Mouse (Mus musculus) testis, adult 2 months (tissue): ENCODE measurements around the gene Cuedc1. TPM values are rescaled to one million over a fixed set of nuclear protein-coding genes. Genes with fewer than 3 reads are reported as not detected.
A peak's percentile ranks its signal among the peaks of the same experiment; 100 is the strongest.

Experiments used
- H3K27ac ChIP-seq: fragments of 200-500 bp; 2 replicates; pipeline ENCODE4 v1.5.1; 2012; ENCODE audit warnings: low read depth, low read length; ENCODE audit not compliant: control insufficient read depth, insufficient read depth
- H3K27me3 ChIP-seq: fragments of 200-500 bp; 2 replicates; pipeline ENCODE4 v1.6.1; 2012; ENCODE audit warnings: mild to moderate bottlenecking, low read length, moderate library complexity; ENCODE audit not compliant: control insufficient read depth, insufficient read depth
- H3K36me3 ChIP-seq: fragments of 200-500 bp; 2 replicates; pipeline ENCODE4 v1.6.1; 2012; ENCODE audit warnings: mild to moderate bottlenecking, low read length; ENCODE audit not compliant: control insufficient read depth, insufficient read depth
- H3K4me1 ChIP-seq: fragments of 200-500 bp; 2 replicates; pipeline ENCODE4 v1.6.1; 2012; ENCODE audit warnings: low read length; ENCODE audit not compliant: control insufficient read depth, insufficient read depth
- H3K4me3 ChIP-seq: fragments of 200-500 bp; 2 replicates; pipeline ENCODE4 v1.5.1; 2012; ENCODE audit warnings: low read depth, mild to moderate bottlenecking, low read length, moderate library complexity, mixed read lengths; ENCODE audit not compliant: control insufficient read depth
- CTCF ChIP-seq: fragments of 200-500 bp; IDR thresholded peaks from 2 replicates; pipeline ENCODE4 v1.5.1; 2012; ENCODE audit warnings: low read depth, mild to moderate bottlenecking, inconsistent platforms, low read length, moderate library complexity; ENCODE audit not compliant: control insufficient read depth, insufficient read depth, insufficient replicate concordance
- POLR2A ChIP-seq: fragments of 200-500 bp; IDR thresholded peaks from 2 replicates; pipeline ENCODE4 v1.6.1; 2012; ENCODE audit warnings: low read depth, mild to moderate bottlenecking, inconsistent platforms, low read length, moderate library complexity; ENCODE audit not compliant: control insufficient read depth
- polyA plus RNA-seq: library from polyadenylated mRNA; depleted of rRNA; stranded (reverse); fragments of >200 nt; gene quantifications from 2 replicates; pipeline ENCODE4 v1.2.3, GENCODE M21; 2012

Cuedc1 gene
- polyA plus RNA-seq, 1 experiment, result 1.9 TPM

DNA sequence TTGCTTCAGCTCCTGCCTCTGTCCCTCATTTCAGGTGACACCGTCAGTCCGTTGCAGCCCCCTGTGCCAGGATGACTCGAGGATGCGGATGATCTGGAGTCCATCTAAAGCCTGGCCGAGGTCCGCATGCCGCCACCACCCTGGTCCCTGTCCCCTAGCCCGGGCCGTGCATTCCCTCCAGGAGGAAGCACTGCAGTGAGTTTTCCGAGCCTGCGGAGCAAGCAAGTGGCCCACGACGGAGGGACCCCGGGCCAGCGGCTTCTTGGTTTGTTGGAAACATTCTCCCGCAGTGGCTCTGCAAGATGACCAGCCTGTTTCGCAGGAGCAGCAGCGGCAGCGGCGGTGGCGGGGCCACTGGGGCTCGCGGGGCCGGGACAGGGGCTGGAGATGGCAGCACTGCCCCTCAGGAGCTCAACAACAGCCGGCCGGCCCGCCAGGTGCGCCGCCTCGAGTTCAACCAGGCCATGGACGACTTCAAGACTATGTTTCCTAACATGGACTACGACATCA, 71.7 kb downstream of the Cuedc1 start:
- H3K4me3 ChIP-seq, result peak overlapping the region; percentile 30
- no peak overlapping the region for H3K27ac ChIP-seq
- peaks cover 9% of the 10 kb centered on the region for H3K4me1 ChIP-seq
- TF ChIP-seq POLR2A (no peak), CTCF (no peak)
- no peaks in the 10 kb centered on the region; the same call in none of the 2 replicates for H3K27me3 ChIP-seq
- H3K36me3 ChIP-seq, result no peaks in the 10 kb centered on the region

GRCm38 (mm10) chr11:88170606-88171005, 72.7 kb downstream of the Cuedc1 start:
- no peaks in the 10 kb centered on the region; the same call in none of the 2 replicates for H3K27me3 ChIP-seq
- H3K36me3 ChIP-seq, result no peaks in the 10 kb centered on the region
- no peak overlapping the region for H3K27ac ChIP-seq
- H3K4me3 ChIP-seq, result no peak overlapping the region
- H3K4me1 ChIP-seq, result peaks cover 6% of the 10 kb centered on the region; the same call in 1 of the 2 replicates
- TF ChIP-seq POLR2A (no peak), CTCF (no peak)

- Histone ChIP-seq H3K27me3 (no peaks in the 10 kb centered on the region; the same call in none of the 2 replicates), H3K4me1 (peaks cover 3% of the 10 kb centered on the region; the same call in 1 of the 2 replicates), H3K27ac (peak overlapping the region; percentile 26; the same call in 1 of the 2 replicates), H3K4me3 (no peak overlapping the region), H3K36me3 (no peaks in the 10 kb centered on the region)
- TF ChIP-seq POLR2A, result no peak
Measured at GRCm38 (mm10) chr11:88171876-88172442, 74.1 kb downstream of the Cuedc1 start.

- Histone ChIP-seq H3K4me1 (peaks cover 3% of the 10 kb centered on the region; the same call in 1 of the 2 replicates), H3K27ac (peak overlapping the region; percentile 32; the same call in 1 of the 2 replicates), H3K4me3 (no peak overlapping the region), H3K36me3 (no peaks in the 10 kb centered on the region), H3K27me3 (no peaks in the 10 kb centered on the region; the same call in none of the 2 replicates)
- TF ChIP-seq POLR2A (no peak), CTCF (no peak)
Measured at GRCm38 (mm10) chr11:88172601-88173325, 74.9 kb downstream of the Cuedc1 start.

- TF ChIP-seq POLR2A, result no peak
- no peak for TF ChIP-seq CTCF
- Histone ChIP-seq H3K4me1 (peaks cover 3% of the 10 kb centered on the region; the same call in 1 of the 2 replicates), H3K36me3 (no peaks in the 10 kb centered on the region), H3K27me3 (no peaks in the 10 kb centered on the region; the same call in none of the 2 replicates), H3K27ac (no peak overlapping the region), H3K4me3 (no peak overlapping the region)
Measured at GRCm38 (mm10) chr11:88173386-88174025, 75.6 kb downstream of the Cuedc1 start.

DNA sequence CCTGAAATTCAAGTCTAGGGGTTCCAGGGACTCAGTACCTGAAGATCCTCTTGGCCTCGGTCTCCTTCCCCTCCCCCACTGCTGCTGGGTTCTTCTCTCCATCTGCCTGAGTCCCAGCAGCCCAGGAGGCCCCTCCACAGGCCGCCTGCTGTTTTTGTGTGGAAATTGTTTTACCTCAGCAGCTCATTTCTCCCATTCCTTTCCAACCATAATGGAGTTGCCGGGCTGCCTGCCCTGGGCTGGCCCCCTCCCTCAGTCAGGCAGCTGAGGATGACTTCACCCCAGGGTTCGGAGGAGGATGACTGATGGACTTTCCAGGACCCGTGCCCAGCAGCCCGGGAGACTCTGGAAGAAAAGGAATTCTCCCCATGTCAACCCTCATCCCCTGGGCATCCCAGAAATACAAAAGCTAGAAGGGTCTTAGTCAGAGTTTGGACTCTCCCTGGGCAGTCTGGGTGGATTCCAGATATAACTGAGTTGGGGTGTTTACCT, 82.7 kb downstream of the Cuedc1 start:
- Histone ChIP-seq H3K36me3 (no peaks in the 10 kb centered on the region), H3K4me1 (no peaks in the 10 kb centered on the region; the same call in 1 of the 2 replicates), H3K27ac (peak overlapping the region; percentile 46), H3K4me3 (no peak overlapping the region), H3K27me3 (no peaks in the 10 kb centered on the region)
- no peak for TF ChIP-seq POLR2A
- no peak for TF ChIP-seq CTCF

DNA sequence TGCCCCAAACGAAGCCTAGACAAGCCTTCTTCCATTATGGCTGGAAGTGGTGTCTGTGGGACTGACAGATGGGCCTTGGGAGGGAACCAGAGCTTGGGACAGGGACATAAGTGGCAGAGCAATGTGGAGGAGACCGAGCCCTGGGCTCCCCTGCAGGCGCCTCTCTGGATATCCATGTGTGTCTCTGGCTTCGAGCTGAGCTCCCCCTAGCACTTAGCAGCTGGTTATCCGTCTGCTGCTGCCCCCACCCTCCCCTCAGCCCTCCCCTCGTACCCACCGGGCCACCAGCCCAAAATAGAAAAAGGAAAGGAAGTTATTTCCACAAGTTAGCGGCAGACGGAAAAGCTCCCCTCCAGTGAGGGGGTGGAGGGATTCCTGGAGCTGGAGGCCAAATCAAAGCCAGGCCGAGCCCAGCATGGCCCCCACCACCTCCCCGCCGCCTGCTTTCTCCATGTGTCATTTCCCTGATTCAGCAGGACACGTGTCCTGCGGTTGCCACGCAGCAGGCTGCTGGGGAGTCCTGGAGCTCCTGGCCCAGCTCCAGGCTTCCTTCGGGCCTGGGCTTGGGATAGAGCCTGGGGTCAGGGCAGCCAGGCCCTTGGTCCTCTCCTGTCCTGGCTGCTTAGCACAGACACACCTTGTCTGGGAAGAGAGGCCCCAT, 83.2 kb downstream of the Cuedc1 start:
- no peak for TF ChIP-seq CTCF
- TF ChIP-seq POLR2A, result no peak
- no peaks in the 10 kb centered on the region for H3K36me3 ChIP-seq
- H3K27me3 ChIP-seq, result no peaks in the 10 kb centered on the region
- H3K27ac ChIP-seq, result peak overlapping the region; percentile 46
- no peaks in the 10 kb centered on the region; the same call in 1 of the 2 replicates for H3K4me1 ChIP-seq
- no peak overlapping the region for H3K4me3 ChIP-seq
